Mouse (Mus musculus) brain, embryonic 14.5 days (tissue): ENCODE measurements at regions not wholly inside any gene's neighbourhood (a gene's known extent, or its start where the extent isn't known, plus 50 kb on each side); places are given as distances from the start of the nearest gene placed in this dataset.

Experiments used
- CTCF ChIP-seq: fragments of 200-500 bp; IDR thresholded peaks from 2 replicates; pipeline ENCODE4 v1.5.1; 2012; ENCODE audit warnings: inconsistent platforms, mild to moderate bottlenecking, moderate library complexity, borderline replicate concordance; ENCODE audit not compliant: insufficient read depth, insufficient read length; ENCODE audit errors: extremely low read depth
- POLR2A ChIP-seq: fragments of 200-500 bp; IDR thresholded peaks from 2 replicates; pipeline ENCODE4 v1.6.1; 2012; ENCODE audit warnings: mild to moderate bottlenecking, inconsistent platforms, borderline replicate concordance; ENCODE audit not compliant: poor library complexity, insufficient read depth, insufficient read length, severe bottlenecking; ENCODE audit errors: extremely low read depth

- TF ChIP-seq CTCF (no peak), POLR2A (no peak)
These were observed 594.5 kb upstream of the Lingo2 start for GRCm38 (mm10) chr4:37546001-37546400.
